Mouse (Mus musculus) cerebellum, adult 9-10 months (tissue): Measurements from ENCODE around the gene Serpinb6b.

Experiments
- DNase-seq: peaks from one replicate; pipeline ENCODE4 v3.0.0; 2022

The Serpinb6b gene

DNA sequence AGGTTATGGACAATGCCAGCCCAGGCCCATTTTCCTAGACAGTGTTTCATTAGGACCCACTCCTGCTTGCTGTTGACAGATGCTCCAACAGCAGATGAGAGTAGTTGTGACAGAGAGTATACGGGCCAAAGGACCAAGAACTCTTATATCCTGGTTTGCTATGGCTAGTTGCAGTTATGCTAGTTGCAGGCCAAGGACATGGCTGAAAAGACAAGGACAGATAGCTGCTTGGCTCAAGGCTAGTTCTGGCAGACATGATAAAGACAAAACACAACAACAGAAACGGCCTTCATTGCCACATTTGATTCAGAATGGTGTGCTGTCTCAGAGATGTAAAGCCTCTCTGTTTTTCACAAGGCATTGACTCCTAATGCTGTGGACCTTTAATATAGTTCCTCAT is 10.7 kb downstream of the Serpinb6b start:
- no peak for DNase-seq

DNA sequence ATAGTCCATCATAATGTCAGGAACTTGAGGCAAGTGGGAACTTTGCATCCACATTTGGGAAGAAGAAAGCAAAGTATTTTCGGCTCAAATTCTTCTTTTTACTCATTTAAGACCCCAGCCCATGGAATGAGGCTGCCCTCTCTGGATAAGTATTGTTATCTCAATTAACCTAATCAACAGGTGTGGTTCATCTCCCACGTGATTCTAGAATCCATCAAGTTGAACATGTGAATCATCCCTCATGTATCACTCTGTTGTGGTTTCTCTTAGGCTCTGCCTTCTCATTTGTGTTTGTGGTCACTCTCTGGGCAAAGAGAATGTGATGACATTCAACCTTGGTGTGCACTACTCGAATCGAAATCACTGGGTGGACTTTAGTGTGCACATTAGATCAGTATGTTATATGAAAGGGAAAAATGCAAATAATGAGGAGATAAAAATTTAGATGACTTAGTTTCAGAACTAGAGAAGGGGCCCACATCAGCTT is 17.6 kb downstream of the Serpinb6b start:
- DNase-seq: no peak

DNA sequence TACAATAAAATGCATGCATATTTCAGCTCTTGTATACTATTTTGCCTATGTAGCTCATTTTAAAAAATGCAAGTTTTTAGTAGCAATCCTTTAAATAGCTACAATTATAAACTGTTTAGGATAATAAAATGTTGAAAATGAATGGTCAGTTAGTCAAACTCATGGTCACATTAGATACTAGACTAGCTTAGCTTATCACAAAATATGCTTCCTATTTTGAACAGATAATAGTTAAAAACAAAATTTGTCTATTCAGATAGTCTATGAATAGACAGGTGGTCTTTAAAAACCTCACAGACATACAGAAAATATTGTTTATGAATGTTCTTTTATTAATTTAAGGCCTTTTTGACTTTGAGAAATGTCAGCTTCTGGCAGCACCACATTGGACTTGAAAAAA is 21.2 kb downstream of the Serpinb6b start:
- no peak for DNase-seq

- no peak for DNase-seq
These were observed 28.3 kb downstream of the Serpinb6b start for GRCm38 (mm10) chr13:32993152-32993893.

- DNase-seq: no peak
These were observed 28.9 kb downstream of the Serpinb6b start for GRCm38 (mm10) chr13:32993894-32994242.

- no peak for DNase-seq
These were observed 30.0 kb downstream of the Serpinb6b start for GRCm38 (mm10) chr13:32995051-32995450.

DNA sequence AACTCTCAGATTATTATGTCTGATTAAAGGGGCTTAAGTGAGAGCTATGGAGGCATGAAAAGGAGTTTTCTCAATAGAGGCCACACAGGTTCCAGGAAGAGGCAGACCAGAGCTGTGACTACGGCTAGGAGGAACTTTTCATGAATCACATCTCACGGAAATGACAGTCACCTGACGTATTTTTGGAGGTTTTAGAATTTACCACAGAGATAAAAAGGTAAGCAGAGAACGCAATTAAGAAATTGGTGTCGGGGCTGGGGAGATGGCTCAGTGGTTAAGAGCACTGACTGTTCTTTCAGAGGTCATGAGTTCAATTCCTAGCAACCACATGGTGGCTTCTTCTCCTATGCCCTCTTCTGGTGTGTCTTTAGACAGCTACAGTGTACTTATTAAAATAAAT is 36.3 kb downstream of the Serpinb6b start:
- DNase-seq: no peak

DNA sequence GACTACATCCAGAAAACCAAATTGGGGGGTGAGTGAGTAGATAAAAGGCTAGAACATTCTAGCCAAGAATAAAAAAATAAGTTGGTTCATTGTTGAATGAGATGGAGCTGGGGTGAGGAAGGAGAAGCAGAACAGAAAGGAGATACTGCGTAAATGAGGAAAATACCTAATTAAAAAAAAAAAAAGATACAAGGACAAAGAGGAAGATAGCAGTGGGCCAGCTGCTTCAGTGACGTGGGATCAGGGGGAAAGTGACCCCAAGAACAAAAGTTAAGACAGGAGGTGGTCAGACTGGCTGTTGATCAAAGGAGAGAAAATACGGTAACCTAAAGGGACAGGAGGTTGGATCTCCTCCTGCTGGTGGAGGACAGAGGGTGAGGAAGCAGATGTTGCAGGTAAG is 37.9 kb downstream of the Serpinb6b start, which contains the start of gene Serpinb9:
TSS of gene Serpinb9 (plus strand) at position 301 of the 400 bp plus-strand sequence.
- no peak for DNase-seq

DNA sequence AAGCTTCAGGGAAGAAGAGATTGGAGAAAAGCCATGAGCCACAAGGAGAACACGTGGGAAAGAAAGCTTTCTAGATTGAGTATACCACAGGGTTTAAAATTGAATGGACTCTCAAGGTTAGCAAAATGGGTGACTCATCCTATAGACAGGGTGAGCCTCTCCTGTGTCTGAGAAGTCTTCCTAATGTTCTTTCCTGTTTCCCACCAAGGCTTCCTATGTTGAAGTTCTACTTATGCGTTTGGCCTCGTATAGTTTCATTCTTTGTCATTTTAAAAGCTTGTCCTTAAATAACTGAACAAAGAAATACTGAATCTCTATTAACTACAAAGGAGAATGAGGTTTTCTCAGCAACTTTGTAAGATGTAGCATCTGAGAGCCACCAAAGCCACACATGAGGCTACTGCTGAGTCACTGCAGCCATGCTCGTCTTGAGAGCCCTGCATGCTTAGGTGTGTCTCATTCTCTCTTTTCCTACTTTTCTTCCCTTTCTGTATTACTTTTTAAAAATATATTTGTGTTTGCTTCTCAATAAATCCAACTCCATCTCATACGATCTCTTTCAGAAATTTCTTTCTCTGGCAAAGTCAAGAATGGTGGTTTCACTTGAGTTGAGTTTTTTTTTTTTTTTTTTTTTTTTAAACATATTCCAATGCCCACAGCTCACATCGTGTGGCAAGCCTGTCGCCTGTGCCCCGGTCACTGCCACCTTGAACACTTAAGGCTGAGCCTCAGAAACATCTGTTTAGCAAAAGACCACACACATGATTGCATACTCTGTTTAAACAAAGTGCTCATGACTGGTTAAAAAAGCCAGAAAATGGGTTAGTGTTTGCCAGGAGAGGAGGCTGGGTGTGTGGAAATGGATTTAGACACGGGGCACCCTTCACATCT is 38.8 kb downstream of the Serpinb6b start:
- no peak for DNase-seq

GRCm38 (mm10) chr13:33004414-33005105 is 39.6 kb downstream of the Serpinb6b start:
- peak; percentile 81 for DNase-seq

DNA sequence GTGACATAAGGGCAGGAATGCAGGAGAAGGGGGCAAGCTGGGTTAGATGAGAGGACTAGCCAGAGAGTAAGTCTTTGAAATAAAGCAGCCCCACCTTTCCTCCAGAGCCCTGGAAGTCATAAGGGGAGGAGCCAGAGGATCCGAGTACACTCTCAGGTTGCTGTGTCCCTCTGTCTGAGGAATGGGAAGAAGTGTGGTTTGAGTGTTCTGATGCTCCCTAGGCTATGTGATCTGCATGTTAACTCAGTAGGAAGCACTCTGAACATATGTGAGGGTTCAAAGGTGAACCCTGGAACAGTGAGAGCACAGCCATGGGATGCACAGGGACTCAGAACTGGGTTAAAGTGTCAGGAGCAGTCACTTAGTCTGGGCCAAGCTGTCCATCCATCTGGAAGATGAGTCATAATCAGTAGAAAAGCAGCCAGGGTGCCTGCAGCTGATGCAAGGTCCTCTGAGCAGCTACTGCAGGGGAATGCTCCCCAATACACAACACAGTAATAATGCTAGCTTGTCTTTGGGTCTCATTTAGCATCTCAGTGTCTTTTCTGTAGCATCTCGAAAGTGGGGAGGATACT is 40.6 kb downstream of the Serpinb6b start:
- DNase-seq: peak; percentile 9

DNA sequence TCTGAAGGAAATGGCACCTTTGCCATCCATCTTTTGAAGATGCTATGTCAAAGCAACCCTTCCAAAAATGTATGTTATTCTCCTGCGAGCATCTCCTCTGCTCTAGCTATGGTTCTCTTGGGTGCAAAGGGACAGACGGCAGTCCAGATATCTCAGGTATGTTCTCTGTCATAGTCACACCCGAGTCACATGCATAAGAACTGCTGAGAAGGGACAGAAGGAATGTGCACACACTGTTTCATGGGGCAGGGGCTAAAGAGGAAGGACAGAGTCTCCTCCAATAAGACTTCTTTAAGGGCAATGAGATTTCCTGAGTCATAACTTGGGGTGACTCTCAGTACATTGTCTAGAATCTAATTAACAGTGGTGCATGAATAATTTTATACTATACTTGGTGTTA is 41.5 kb downstream of the Serpinb6b start:
- DNase-seq: no peak

DNA sequence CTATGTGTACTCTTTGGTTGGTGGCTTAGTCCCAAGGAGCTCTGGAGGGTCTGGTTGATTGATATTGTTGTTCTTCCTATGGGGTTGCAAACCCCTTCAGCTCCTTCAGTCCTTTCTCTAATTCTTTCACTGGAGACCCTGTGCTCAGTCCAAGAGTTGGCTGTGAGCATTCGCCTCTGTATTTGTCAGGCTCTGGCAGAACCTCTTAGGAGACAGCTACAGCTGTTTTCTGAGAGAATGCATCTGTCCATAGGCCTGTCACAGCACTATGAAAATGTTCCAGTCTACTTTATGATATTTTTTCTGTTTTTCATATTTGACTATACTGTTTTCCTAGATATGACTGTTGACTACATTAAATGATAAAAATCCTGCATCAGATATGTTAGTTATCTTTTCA is 47.4 kb downstream of the Serpinb6b start:
- no peak for DNase-seq

GRCm38 (mm10) chr13:33013271-33013670 is 48.3 kb downstream of the Serpinb6b start:
- DNase-seq: no peak

DNA sequence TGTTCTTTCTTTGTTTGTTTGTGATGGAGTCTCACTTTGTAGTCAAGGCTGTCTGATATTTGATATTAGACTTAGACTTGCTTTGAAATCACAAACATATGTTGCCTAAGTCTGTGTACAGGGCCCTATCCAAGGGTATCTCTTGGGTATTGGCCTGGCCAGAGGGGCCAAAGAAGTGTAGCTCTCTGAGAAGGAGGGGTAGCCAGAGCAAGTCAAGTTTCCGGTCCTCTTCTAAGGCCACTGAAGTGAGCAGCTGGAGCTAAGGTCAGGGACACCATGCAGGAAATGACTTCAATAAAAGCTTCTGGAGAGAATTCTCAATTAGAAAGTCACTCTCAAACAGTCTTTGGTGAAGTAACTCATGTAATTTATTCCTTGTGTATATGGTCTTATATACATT is 57.4 kb downstream of the Serpinb6b start:
- DNase-seq: no peak

GRCm38 (mm10) chr13:33026427-33027057 is 61.5 kb downstream of the Serpinb6b start:
- peak; percentile 6 for DNase-seq

DNA sequence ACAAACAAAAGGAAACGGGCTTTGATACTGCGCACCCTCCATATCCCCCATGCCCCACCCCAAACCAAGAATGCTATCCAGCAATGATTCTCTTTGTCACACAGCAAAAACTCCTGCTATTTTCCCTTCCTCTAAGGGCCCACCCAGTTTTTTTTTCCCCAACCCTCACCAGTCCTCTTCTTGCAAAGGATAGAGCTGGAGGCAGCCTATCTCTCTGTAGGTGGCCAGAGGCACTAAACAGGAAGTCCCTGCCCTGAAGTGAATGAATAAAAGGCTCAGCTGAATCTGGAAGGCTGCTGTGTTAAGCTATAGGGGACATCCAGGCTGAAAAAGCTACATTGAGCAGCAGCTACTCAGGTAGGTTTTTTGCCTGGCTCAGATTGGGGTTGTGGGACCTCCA is 62.2 kb downstream of the Serpinb6b start, which contains the start of gene Serpinb9b:
TSS of gene Serpinb9b (plus strand) at position 173 of the 400 bp plus-strand sequence.
- DNase-seq: no peak

DNA sequence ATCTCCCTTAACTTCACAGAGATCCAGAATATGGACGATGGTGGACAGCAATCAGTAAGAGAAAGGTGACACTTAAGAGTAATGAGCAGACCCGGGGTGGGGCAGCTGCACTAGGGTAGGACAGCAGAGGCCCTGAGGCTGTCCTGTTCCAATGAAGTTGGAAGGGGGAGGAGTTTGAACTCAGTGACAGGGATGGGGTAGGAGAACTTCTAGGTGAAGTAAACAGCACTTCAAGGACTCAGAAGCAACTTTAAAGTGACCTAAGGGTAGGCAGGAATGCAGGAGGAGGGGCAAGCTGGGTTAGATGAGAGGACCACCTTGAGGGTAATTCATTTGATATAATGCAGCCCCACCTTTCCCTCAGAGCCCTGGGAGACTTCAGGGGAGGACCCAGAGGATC is 63.1 kb downstream of the Serpinb6b start:
- DNase-seq: no peak

GRCm38 (mm10) chr13:33028550-33028949 is 63.5 kb downstream of the Serpinb6b start:
- DNase-seq: no peak
